Mouse (Mus musculus) kidney, postnatal 14 days (tissue): ENCODE measurements around the gene Eef1akmt1.
A peak's percentile ranks its signal among the peaks of the same experiment; 100 is the strongest.

ENCODE experiments used
- DNase-seq: peaks from one replicate; pipeline ENCODE4 v3.0.0; 2022; ENCODE audit warnings: mixed read lengths

Gene Eef1akmt1

GRCm38 (mm10) chr14:57546557-57547021 is 24.8 kb downstream of the Eef1akmt1 start:
- DNase-seq, result no peak

GRCm38 (mm10) chr14:57546131-57546530 is 25.3 kb downstream of the Eef1akmt1 start:
- no peak for DNase-seq

GRCm38 (mm10) chr14:57545526-57545925 is 25.9 kb downstream of the Eef1akmt1 start:
- no peak for DNase-seq

GRCm38 (mm10) chr14:57543420-57544039 is 27.9 kb downstream of the Eef1akmt1 start:
- DNase-seq, result no peak

- DNase-seq, result no peak
Observed at GRCm38 (mm10) chr14:57542231-57542630, 29.2 kb downstream of the Eef1akmt1 start.

GRCm38 (mm10) chr14:57540683-57541082 is 30.7 kb downstream of the Eef1akmt1 start:
- DNase-seq, result no peak

GRCm38 (mm10) chr14:57537261-57538015 is 34.0 kb downstream of the Eef1akmt1 start:
- DNase-seq, result no peak

- no peak for DNase-seq
Observed at GRCm38 (mm10) chr14:57536820-57537219, 34.6 kb downstream of the Eef1akmt1 start.

- peak; percentile 41 for DNase-seq
Observed at GRCm38 (mm10) chr14:57535646-57536045, 35.8 kb downstream of the Eef1akmt1 start.

GRCm38 (mm10) chr14:57534961-57535360 is 36.5 kb downstream of the Eef1akmt1 start:
- peak; percentile 61 for DNase-seq

- no peak for DNase-seq
Observed at GRCm38 (mm10) chr14:57534346-57534745, 37.1 kb downstream of the Eef1akmt1 start.

- no peak for DNase-seq
Observed at GRCm38 (mm10) chr14:57533841-57534240, 37.6 kb downstream of the Eef1akmt1 start.

GRCm38 (mm10) chr14:57533214-57533613 is 38.2 kb downstream of the Eef1akmt1 start:
- peak; percentile 62 for DNase-seq

GRCm38 (mm10) chr14:57532577-57532976 is 38.8 kb downstream of the Eef1akmt1 start:
- no peak for DNase-seq

- no peak for DNase-seq
Observed at GRCm38 (mm10) chr14:57529786-57530515, 41.5 kb downstream of the Eef1akmt1 start.

- peak; percentile 29 for DNase-seq
Observed at GRCm38 (mm10) chr14:57529086-57529785, 42.2 kb downstream of the Eef1akmt1 start.

GRCm38 (mm10) chr14:57527598-57527997 is 43.8 kb downstream of the Eef1akmt1 start:
- no peak for DNase-seq

- no peak for DNase-seq
Observed at GRCm38 (mm10) chr14:57527122-57527521, 44.3 kb downstream of the Eef1akmt1 start.

- no peak for DNase-seq
Observed at GRCm38 (mm10) chr14:57526050-57526623, 45.3 kb downstream of the Eef1akmt1 start.

- DNase-seq, result peak; percentile 85
Observed at GRCm38 (mm10) chr14:57525388-57526049, 45.9 kb downstream of the Eef1akmt1 start.

GRCm38 (mm10) chr14:57524671-57525387 is 46.6 kb downstream of the Eef1akmt1 start, which contains the start of gene Il17d:
Gene Il17d, plus strand, starts transcription at chr14:57524777.
- DNase-seq, result peak; percentile 44
